Mouse (Mus musculus) kidney, postnatal 10 days (tissue): ENCODE results near the gene Shank1.
A peak's percentile ranks its signal among the peaks of the same experiment; 100 is the strongest.
"Not testable (repeated sequence)": the region's sequence is repeated elsewhere in the genome, so short reads cannot be mapped to it uniquely, and the experiment has no call there.

Experiments used
- DNase-seq: peaks from one replicate; pipeline ENCODE4 v3.0.0; 2021; ENCODE audit warnings: mixed read lengths

Gene Shank1

DNA sequence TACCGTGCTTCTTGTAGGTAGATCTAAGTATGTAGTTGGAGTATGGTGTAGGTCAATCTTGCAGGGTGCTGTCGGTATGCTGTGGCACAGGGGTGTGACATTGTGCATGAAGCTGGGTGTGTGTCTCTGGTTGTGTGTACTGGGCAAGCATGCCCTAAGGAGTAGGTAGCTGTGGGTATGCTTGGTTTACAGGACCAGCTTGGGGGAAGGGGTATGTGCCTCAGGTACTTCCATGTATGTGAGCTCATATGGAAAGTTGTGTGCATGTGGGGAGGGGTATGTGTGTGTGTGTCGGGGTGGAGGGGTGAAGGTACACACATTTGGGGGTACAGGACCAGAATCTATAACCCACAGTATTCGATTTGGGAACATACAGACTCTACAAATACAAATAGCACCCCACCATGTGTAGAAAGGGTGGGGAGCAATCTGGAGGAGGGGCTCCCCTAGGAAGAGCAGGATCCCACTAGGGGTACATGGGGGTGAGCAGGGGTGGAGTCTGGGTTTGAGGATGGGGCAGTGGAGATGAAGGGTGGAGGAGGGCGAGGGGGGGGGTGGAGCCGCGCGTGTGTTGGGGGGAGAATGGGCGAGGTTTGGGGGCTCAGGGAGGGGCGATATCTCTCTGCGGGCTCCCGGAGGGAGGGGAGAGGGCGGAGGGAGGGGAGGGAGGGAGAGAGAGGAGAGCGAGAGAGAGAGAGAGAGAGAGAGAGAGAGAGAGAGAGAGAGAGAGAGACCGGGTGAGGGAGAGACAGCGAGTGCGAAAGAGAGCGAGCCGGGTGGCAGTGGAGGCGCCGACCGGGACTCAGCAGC is at the start of gene Shank1:
Shank1 (plus strand) TSS at position 779 of the 810 bp plus-strand sequence.
- DNase-seq, result peak; percentile 24

DNA sequence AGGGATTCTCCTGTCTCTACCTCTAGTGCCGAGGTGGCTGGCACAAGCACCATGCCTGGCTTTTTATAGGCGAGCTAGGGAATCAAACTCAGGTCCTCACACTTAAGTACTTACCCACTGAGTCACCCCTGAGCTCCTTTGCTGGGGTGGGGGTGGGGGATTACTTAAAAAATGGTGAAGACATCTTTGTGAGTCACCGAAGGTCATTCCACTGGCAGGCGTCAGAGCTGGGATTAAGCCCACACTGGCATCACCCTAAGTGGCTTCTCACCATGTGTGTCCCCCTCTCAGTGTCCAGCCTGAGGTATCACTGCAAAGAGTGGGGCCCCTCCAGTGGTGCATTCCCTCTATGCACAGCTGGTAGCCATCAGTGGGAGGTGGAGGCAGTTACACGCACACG is 49.6 kb upstream of the Shank1 start:
- DNase-seq, result no peak

- no peak for DNase-seq
Measured at GRCm38 (mm10) chr7:44261147-44261546, 48.9 kb upstream of the Shank1 start, which contains the start of gene Gm15517. Gm15517 (plus strand) TSS chr7:44261447.

DNA sequence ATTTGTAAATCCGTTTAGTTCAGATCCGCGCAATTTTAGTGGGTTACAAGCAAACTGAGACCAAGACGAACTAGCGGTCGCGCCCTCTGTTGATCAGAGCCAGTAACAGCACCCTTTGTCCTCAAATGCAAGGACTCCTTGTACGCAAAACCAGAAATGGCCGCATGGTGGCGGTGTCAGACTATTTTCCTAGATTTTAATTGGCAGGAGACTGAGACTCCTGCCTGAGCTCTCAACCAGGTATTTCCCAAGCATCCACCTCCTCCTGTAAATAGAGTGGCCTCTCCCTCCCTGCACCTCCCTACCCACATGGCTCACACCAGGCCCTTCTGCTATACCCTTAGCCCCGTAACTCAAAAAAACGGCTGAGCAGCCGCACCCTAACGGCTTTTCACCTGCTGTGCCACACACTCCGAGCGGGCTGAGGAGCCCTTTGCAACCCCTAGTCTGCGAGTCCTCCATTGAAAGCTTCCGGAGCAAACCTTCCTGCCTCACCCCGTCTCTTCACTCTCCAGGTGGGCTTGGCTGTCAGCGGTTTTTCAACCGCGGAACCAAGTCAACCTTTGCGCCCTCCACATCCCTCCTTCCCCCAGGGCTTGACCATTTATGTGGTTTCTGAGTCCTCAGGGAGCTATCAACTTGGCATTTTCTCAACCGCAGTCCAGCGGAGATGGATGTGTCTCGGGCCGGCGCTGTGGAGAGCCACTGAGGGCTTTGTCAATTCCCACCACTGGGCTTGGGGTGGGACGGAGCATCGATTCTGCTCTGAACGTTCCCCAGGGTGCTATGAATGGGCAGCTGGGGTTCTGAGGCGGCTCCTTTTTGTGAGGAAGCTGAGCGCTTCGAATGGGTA is 47.0 kb upstream of the Shank1 start:
- peak; percentile 95 for DNase-seq

GRCm38 (mm10) chr7:44268117-44268516 is 41.9 kb upstream of the Shank1 start:
- no peak for DNase-seq

GRCm38 (mm10) chr7:44269397-44269796 is 40.7 kb upstream of the Shank1 start:
- no peak for DNase-seq

GRCm38 (mm10) chr7:44271309-44271708 is 38.7 kb upstream of the Shank1 start:
- no peak for DNase-seq

DNA sequence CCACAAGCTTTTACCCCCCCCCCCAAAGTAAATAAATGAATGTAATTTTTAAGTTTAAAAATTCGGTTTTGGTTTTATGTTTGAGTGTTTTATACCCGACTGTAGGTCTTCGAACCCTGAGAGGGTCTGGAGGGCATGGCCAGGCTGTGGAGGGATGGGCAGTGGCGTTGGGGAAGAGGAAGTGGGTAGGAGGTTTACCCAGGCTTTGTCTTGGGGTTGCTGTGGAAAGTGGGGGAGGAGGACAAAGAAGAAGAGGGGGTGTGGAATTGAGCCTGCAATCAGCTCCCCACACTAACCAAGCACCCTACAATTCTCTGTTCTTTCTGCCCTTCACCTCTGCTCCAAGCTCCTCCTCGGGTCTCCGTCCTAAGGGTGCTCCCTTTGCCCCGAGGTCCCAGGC is 37.5 kb upstream of the Shank1 start:
- no peak for DNase-seq

DNA sequence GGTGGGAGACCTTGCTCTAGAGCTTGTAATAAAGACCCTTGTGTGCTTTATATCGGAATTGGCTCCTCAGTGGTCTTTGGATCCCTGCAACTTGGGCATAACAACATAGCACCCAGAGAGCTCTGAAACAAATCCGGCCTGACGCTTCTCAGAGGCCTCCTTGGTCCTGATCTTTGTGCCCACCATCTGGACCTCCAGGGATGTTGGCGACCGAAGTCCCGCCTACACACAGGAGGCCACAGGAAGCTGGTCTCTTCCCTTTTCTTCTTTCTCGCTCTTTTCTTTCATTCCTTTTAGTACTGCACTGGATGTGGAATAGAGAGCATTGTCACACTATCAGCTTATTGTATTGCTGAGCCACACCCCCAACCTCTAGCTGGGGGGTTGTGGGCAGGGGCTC is 36.6 kb upstream of the Shank1 start:
- DNase-seq, result no peak

DNA sequence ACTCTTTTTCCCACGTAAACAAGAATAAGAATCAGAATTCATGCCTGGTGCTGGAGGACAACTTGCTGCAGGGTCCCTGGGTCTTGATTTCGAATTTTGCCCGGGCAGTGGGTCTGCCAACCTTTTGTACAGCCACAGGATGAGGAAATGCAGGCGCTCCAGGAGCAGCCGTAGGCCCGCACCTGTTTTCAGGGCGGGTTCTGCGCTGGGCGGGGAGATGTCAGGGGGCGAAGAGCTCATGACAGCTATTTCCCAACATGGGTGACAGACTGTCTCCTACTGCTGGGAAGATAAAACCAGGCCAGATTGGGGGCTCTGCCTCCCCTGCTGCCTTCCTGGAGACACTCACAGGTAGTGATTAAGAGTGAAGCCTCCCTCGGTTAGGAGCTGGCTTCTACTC is 36.0 kb upstream of the Shank1 start:
- DNase-seq, result no peak

- DNase-seq, result no peak
Measured at GRCm38 (mm10) chr7:44275546-44275945, 34.5 kb upstream of the Shank1 start.

DNA sequence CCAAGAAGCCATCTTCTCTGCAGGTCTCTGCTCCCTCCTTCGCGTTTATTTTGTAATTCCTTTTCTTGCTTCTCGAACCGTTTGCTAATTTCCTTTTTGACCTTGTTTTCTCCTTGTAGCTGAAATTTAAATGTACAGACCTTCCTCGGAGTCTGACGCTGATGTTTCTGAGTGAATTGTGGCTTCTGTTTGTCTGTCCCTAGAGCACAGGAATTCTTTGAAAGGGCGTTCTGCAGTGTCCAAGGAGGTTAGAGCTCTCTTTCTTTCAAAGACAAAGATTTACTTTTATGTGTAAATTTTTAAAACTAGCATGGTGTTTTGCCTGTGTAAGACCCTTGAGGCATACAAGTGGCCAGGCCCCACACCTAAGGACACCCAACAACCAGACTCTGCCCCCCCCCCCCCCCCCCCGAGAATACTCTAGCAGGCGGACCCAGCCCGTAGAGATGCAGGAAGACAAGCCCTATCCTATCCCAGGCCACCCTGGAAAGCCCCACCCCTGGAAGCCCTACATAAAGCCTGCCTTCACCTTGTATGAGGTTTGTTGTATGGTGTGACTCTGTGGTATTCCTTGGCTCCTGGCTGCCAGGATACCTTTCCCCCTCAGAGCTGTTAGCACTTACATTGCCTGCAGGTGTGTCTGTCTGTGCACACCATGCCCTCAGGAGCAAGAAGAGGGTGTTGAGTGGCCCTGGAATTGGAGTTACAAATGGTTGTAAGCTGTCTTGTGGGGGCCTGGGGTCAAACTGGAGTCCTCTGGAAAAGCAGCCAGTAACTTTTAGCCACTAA is 33.4 kb upstream of the Shank1 start:
- no peak for DNase-seq

DNA sequence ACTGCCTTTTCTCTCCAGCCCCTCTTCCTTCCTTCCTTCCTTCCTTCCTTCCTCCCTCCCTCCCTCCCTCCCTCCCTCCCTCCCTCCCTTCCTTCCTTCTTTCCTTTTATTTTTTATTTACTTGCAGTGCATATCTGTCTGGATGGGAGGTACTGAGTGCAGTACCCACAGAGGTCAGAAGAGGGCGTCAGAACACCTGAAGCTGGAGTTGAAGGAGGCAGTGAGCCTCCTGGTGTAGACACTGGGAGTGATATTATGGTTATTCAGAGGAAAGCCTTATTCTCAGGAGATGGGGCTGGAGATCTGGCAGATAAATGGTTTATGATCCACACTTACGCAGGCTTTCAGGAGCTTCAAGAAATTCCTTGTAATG is 32.8 kb upstream of the Shank1 start:
- peak; percentile 24 for DNase-seq

GRCm38 (mm10) chr7:44280959-44281358 is 29.1 kb upstream of the Shank1 start:
- DNase-seq, result no peak

GRCm38 (mm10) chr7:44281586-44281985 is 28.5 kb upstream of the Shank1 start:
- DNase-seq, result no peak

GRCm38 (mm10) chr7:44287760-44288159 is 22.3 kb upstream of the Shank1 start:
- DNase-seq, result no peak

GRCm38 (mm10) chr7:44290986-44291385 is 19.1 kb upstream of the Shank1 start:
- DNase-seq, result no peak

- no peak for DNase-seq
Measured at GRCm38 (mm10) chr7:44291418-44291817, 18.6 kb upstream of the Shank1 start.

- not testable (repeated sequence) for DNase-seq
Measured at GRCm38 (mm10) chr7:44297501-44297900, 12.6 kb upstream of the Shank1 start.

DNA sequence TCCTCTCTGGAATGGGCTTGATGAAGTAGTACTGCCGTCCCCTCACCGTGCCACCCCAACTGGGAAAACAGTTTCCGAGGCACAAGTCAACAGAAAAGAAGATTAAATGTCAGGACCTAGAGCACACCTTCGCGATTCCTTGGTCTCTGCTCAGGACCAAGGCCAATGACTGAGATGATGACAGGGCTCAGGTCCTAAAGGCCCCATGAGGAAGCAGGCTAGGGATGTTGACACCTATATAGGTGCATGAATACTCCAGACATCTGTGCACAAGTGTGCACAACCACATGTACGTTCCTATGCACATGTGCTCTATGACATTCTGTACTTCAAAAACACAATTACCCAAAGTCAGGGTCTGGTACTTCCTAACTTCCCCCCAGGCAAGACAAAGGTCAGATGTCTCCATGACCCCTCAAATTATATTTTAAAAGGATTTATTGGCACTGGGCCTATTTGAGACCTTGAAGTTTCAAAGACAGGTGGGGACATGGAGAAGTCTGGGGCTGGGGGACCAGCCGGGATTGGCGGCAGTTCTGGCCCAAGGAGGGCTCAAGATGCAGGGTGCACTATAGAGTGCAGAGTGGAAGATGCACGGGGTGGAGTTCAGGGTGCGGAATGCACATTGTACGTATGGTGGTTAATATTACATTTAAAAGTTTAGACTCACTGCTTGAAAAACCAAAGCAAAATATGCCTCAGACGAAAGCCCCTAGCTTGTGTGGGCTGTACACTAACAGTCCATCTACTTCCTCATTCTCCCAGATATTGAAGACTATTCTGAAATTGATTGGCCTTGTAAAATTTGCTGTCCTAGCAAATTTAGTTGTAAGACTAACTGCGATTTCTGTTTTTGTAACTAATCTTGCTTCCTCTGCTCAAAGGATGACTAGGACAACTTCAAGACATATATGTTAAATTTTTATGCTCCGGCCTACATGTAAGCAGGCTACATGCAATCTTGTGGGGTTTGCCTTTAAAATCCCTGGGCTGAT is 6.4 kb upstream of the Shank1 start:
- no peak for DNase-seq

DNA sequence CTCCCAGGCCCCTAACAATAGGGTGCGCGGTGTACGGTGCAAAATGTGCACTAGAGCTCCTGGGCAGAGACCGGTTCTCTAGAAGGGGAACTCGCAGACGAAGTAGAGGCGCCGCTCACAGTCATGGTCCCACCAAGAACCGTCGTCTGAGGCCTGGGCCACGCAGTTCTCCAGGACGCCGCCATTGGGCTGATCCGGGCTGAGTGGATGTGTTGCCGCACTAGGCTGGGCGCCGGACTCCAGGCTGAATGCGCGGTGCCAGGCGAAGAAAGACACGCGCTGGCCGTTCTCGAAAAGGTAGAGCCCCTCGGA is 5.6 kb upstream of the Shank1 start:
- DNase-seq, result no peak
